Mouse (Mus musculus): ENCODE data around the gene Gata2.

- TF ChIP-seq CTCF (IDR thresholded peaks at IDR 0.05; ENCODE audit: low read depth) (no peak), EP300 (optimal IDR thresholded peaks at IDR 0.05) (no peak)
Measured at GRCm38 (mm10) chr6:88194053-88194977, 624 bp downstream of the Gata2 start.

All from stomach, postnatal 0 days (tissue).